Mouse (Mus musculus): ENCODE data around the gene Pop5. TPM values are rescaled to one million over a fixed set of nuclear protein-coding genes. Genes with fewer than 3 reads are reported as not detected.

Pop5 gene
- polyA plus RNA-seq, 1 experiment from 2014 or later = 68.1 TPM

DNA sequence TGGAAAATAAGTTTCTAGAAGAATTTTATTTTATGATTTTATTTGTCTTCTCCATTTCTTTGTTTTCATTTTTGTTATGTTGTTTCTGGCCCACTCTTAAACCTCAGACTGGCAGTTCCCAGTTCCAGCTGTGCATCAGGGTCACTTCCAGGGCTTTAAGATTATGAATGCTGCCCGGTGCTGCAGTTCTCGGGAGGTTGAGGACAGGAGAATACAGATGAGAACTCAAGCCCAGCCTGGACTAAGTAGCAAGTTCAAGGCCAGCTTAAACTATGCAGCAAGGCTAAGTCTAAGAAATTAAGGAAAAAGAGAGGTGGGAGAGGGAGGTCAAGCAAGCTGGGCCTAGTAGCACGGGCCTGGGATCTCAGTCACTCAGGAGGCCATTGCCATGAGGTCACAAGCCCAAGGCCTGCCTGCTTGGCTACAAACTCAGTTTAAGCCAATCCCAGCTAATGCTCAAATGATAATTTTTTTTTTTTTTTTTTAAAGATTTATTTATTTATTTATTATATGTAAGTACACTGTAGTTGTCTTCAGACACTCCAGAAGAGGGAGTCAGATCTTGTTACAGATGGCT lies 31.9 kb downstream of the Pop5 start:
- Histone ChIP-seq H3K9me3 (replicated peaks; ENCODE audit: control insufficient read depth, low read length) (no peaks in the 10 kb centered on the region), H3K4me3 (ENCODE audit: low read depth, low read length) (peak overlapping the region; percentile 96), H3K36me3 (ENCODE audit: control insufficient read depth, insufficient read depth) (peaks cover 11% of the 10 kb centered on the region), H3K9ac (ENCODE audit: low read depth, low read length) (peak overlapping the region; percentile 68), H3K27ac (ENCODE audit: low read length) (peak overlapping the region; percentile 99), H3K4me2 (ENCODE audit: low read depth, low read length) (peak overlapping the region; percentile 74), H3K27me3 (ENCODE audit: control insufficient read depth, insufficient read depth, low read depth, low read length) (no peaks in the 10 kb centered on the region), H3K4me1 (ENCODE audit: control insufficient read depth, low read depth, low read length) (peaks cover 72% of the 10 kb centered on the region)
- ATAC-seq (ENCODE audit: low read depth) = no peak
- WGBS (ENCODE audit: insufficient replicate concordance) = 23% methylated on average over 3 of the region's 3 CpGs

DNA sequence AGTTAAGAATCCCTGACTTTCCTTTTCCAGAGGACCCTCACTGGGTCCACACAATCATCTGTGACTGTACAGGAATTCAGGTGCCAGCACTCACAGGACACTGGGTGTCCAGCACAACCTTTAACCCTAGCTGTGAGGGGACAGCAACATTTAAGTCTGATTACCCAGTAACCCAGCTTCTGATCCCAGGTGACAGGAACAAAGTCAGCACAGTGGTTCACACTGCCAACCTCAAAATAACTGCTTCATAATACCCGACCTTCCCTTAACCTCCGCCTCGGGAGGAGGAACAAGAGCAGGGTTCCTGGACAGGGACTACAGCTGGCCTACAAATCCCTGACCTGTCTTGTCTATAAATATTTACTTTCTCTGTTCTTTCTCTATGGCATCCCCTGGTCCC lies 32.6 kb downstream of the Pop5 start:
- peak overlapping the region; percentile 74 for H3K4me2 ChIP-seq (ENCODE audit: low read depth, low read length)

DNA sequence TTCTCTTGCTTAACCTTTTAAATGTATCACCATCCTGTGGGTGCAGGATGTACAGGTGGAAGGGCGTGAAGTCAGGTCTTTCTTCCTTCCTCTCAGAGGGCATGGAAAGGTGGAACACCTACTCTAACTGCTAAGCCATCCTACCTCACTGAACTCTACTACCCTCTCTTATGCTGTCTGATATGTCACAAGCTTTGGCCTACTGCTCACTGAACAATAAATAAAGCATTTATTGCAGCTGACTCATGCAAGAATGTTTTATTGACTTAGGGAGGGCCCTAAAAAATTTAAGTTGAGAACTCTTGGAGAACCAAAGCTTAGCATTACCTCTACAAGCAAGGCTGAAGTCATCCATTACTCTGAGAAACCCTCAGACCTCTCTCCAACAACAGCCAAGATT lies 34.3 kb downstream of the Pop5 start:
- Histone ChIP-seq H3K4me2 (ENCODE audit: low read depth, low read length) (peak overlapping the region; percentile 74), H3K27me3 (ENCODE audit: control insufficient read depth, insufficient read depth, low read depth, low read length) (no peaks in the 10 kb centered on the region), H3K36me3 (ENCODE audit: control insufficient read depth, insufficient read depth) (peaks cover 4% of the 10 kb centered on the region; the same call in 1 of the 2 replicates), H3K27ac (ENCODE audit: low read length) (peak overlapping the region; percentile 99), H3K9me3 (replicated peaks; ENCODE audit: control insufficient read depth, low read length) (no peaks in the 10 kb centered on the region), H3K4me3 (ENCODE audit: low read depth, low read length) (peak overlapping the region; percentile 96), H3K4me1 (ENCODE audit: control insufficient read depth, low read depth, low read length) (peaks cover 69% of the 10 kb centered on the region), H3K9ac (ENCODE audit: low read depth, low read length) (peak overlapping the region; percentile 60)
- 81% methylated on average over 1 of the region's 1 CpGs for WGBS (ENCODE audit: insufficient replicate concordance)
- no peak for ATAC-seq (ENCODE audit: low read depth)

More for the DNA sequence above, 32.6 kb downstream of the Pop5 start:
- ATAC-seq (ENCODE audit: low read depth) = no peak
- Histone ChIP-seq H3K36me3 (ENCODE audit: control insufficient read depth, insufficient read depth) (peaks cover 6% of the 10 kb centered on the region; the same call in 1 of the 2 replicates), H3K4me1 (ENCODE audit: control insufficient read depth, low read depth, low read length) (peaks cover 69% of the 10 kb centered on the region), H3K27me3 (ENCODE audit: control insufficient read depth, insufficient read depth, low read depth, low read length) (no peaks in the 10 kb centered on the region), H3K27ac (ENCODE audit: low read length) (peak overlapping the region; percentile 99), H3K4me3 (ENCODE audit: low read depth, low read length) (peak overlapping the region; percentile 96), H3K9me3 (replicated peaks; ENCODE audit: control insufficient read depth, low read length) (no peaks in the 10 kb centered on the region), H3K9ac (ENCODE audit: low read depth, low read length) (peak overlapping the region; percentile 60)
- 29% methylated on average over 3 of the region's 3 CpGs for WGBS (ENCODE audit: insufficient replicate concordance)

DNA sequence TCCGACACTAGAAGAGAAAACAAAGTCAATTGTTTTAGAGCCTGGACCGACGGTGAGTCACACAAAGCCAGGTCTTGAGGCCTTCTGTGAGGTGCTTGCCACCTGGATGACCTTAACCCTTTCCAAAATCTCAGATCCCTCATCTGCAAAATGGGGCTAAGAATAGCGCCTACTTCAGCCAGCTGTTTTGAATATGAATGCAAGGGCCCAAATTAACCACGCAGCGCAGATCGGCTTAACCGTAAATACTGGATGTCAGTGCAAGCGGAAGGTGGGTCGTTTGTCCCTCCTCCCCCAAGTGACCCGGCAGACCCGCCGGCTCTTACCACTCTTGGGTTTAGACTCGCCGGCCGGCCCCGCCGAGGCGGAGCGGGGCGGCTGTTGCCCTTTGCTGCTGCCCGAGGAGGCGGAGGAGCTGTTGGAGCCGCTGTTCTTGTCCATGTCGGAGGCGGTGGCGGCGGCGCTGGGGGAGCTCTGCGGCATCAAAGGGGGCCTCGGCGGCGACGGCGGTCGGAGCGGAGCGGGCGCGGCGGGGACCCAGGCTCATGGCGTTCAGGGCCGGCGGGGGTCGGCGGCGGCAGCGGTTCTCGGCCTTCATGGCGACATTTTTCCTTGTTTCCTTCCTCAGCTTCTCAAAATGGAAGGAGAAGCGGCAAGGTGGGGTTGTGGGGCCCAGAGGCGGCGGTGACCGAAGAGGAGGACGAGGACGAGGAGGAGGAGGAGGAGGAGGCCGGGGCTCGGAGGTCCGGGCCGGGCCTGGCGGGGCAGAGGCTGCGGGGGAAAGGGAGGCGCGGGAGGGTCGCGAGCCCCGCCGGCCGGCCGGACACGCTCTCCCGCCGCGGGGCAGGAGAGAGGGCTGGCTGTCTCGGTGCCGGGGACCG lies 36.5 kb downstream of the Pop5 start:
- peak; percentile 55 for ATAC-seq (ENCODE audit: low read depth)
- H3K9ac ChIP-seq (ENCODE audit: low read depth, low read length) = peak overlapping the region; percentile 98
- peaks cover 50% of the 10 kb centered on the region for H3K4me1 ChIP-seq (ENCODE audit: control insufficient read depth, low read depth, low read length)

DNA sequence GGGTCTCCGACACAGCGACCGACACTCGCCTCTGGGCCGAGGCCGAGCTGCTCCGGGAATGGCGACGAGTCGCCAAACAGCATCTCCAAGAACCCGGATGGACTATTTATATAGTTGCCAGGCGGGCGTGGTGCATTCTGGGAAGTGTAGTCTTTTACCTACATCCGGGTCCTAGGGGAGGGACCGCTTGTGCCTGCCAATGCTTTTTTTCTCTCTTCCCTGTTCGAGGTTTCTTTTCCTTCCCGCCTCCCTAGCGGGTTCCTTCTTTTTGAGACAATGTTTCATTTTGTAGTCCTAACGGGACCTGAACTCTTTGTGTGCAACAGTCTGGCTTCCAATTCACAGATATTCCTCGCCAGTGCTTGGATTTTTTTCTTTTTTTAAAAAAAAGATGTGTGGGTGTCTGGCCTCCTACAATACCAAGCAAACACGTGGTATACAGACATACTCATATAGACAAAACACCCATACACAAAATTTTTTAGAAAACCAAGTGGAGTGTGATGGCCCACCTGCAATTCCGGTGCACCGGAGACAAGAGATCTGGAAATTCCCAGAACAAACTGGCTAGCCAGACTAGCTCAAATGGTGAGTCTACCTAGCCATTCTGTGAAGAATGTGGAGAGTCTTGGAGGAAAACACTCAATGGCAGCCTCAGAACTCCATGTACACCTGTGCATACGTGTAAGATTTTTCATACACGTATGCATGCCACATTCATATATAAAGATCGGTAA lies 37.3 kb downstream of the Pop5 start, which contains the start of gene Rnf10:
Gene Rnf10 (minus strand): TSS at position 87 of the 737 bp plus-strand sequence.
- Histone ChIP-seq H3K27ac (ENCODE audit: low read length) (peak within 1 kb of the TSS; percentile 89), H3K9me3 (replicated peaks; ENCODE audit: control insufficient read depth, low read length) (no peaks in the 10 kb centered on the region), H3K27me3 (ENCODE audit: control insufficient read depth, insufficient read depth, low read depth, low read length) (no peaks in the 10 kb centered on the region), H3K4me2 (ENCODE audit: low read depth, low read length) (peak within 1 kb of the TSS; percentile 79), H3K4me1 (ENCODE audit: control insufficient read depth, low read depth, low read length) (peaks cover 46% of the 10 kb centered on the region), H3K9ac (ENCODE audit: low read depth, low read length) (peak within 1 kb of the TSS; percentile 98), H3K4me3 (ENCODE audit: low read depth, low read length) (peak within 1 kb of the TSS; percentile 96), H3K36me3 (ENCODE audit: control insufficient read depth, insufficient read depth) (0 out of 2 replicates have a peak, but pooled peaks cover 3% of the 10 kb centered on the region)
- ATAC-seq (ENCODE audit: low read depth) = peak; percentile 86
- WGBS (ENCODE audit: insufficient replicate concordance) = 14% methylated on average over 26 of the region's 26 CpGs

More for the DNA sequence above, 36.5 kb downstream of the Pop5 start:
- Histone ChIP-seq H3K27me3 (ENCODE audit: control insufficient read depth, insufficient read depth, low read depth, low read length) (no peaks in the 10 kb centered on the region), H3K9me3 (replicated peaks; ENCODE audit: control insufficient read depth, low read length) (no peaks in the 10 kb centered on the region), H3K4me3 (ENCODE audit: low read depth, low read length) (peak overlapping the region; percentile 96), H3K36me3 (ENCODE audit: control insufficient read depth, insufficient read depth) (0 out of 2 replicates have a peak, but pooled peaks cover 3% of the 10 kb centered on the region), H3K4me2 (ENCODE audit: low read depth, low read length) (peak overlapping the region; percentile 74), H3K27ac (ENCODE audit: low read length) (peak overlapping the region; percentile 89)
- under 1% methylated on average over 76 of the region's 77 CpGs for WGBS (ENCODE audit: insufficient replicate concordance)

DNA sequence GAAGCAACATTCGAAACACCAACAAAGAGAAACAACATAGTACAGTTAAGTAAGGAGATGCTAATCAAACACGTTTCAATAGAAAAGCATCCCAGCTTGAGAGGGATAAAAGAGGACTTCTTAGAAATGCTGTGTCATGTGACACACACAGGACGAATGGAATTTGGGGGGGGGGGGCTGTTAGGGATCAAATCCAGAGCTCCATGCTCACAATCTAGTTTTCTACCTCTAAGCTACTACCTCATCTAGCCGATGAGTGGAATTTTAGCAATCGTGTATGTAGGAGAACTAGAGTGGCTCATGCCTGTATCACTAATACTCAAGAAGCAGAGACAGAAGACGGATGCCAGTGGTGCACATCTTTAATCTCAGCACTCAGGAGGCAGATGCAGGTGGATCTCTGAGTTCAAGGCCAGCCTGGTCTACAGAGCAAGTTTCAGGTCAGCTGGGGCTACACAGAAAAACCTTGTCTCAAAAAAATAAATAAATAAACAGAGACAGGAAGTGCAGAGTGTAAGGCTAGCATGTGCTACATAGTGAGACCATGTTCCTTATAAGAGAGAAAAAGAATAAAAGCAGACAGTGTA lies 38.0 kb downstream of the Pop5 start:
- 0 out of 2 replicates have a peak, but pooled peaks cover 3% of the 10 kb centered on the region for H3K36me3 ChIP-seq (ENCODE audit: control insufficient read depth, insufficient read depth)
- H3K27me3 ChIP-seq (ENCODE audit: control insufficient read depth, insufficient read depth, low read depth, low read length) = no peaks in the 10 kb centered on the region
- no peak for ATAC-seq (ENCODE audit: low read depth)
- H3K4me1 ChIP-seq (ENCODE audit: control insufficient read depth, low read depth, low read length) = peaks cover 46% of the 10 kb centered on the region
- H3K4me2 ChIP-seq (ENCODE audit: low read depth, low read length) = peak overlapping the region; percentile 79
- WGBS (ENCODE audit: insufficient replicate concordance) = 69% methylated on average over 6 of the region's 6 CpGs
- no peak overlapping the region for H3K9ac ChIP-seq (ENCODE audit: low read depth, low read length)
- H3K4me3 ChIP-seq (ENCODE audit: low read depth, low read length) = no peak overlapping the region
- no peaks in the 10 kb centered on the region for H3K9me3 ChIP-seq (replicated peaks; ENCODE audit: control insufficient read depth, low read length)
- peak overlapping the region; percentile 6; the same call in 1 of the 2 replicates for H3K27ac ChIP-seq (ENCODE audit: low read length)

DNA sequence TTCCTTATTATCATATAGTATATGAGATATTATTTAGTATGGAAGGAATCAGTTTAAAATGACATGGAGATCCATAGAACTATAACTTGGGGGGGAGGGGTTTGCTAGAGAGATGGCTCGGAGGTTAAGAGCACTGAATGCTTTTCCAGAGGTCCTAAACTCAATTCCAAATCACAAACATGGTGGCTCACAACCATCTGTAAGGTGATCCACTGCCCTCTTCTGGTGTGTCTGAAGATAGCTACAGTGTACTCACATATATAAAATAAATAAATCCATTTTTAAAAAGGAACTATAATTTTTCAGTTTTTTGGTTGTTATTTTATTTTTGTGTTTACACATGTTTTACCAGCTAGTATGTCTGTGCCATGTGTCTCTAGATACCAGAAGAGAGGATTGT lies 38.7 kb downstream of the Pop5 start:
- H3K4me1 ChIP-seq (ENCODE audit: control insufficient read depth, low read depth, low read length) = peaks cover 42% of the 10 kb centered on the region
- no peaks in the 10 kb centered on the region for H3K27me3 ChIP-seq (ENCODE audit: control insufficient read depth, insufficient read depth, low read depth, low read length)
- H3K9ac ChIP-seq (ENCODE audit: low read depth, low read length) = no peak overlapping the region
- no peak overlapping the region for H3K4me3 ChIP-seq (ENCODE audit: low read depth, low read length)
- ATAC-seq (ENCODE audit: low read depth) = no peak
- H3K9me3 ChIP-seq (replicated peaks; ENCODE audit: control insufficient read depth, low read length) = no peaks in the 10 kb centered on the region
- no peaks in the 10 kb centered on the region for H3K36me3 ChIP-seq (ENCODE audit: control insufficient read depth, insufficient read depth)
- H3K4me2 ChIP-seq (ENCODE audit: low read depth, low read length) = no peak overlapping the region
- WGBS (ENCODE audit: insufficient replicate concordance) = 64% methylated on average over 1 of the region's 1 CpGs
- no peak overlapping the region for H3K27ac ChIP-seq (ENCODE audit: low read length)

DNA sequence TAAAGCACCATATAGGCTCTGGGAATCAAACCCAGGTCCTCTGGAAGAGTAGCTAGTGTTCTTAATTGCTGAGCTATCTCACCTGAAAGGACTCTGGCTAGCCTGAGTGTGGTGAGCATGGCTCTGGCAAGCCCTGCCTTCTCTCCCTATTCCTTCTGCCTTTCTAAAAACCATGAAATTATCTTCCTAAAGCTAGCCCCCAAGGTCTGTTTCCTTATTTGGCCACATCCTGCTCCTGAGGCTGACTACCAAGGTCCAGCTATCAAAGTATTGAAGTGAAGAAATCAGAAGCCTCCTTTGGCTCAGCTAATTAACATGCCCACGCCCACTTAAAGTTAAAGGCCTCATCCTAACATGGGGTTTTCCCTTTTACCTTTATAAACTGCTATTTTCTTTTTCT lies 39.1 kb downstream of the Pop5 start:
- peaks cover 38% of the 10 kb centered on the region for H3K4me1 ChIP-seq (ENCODE audit: control insufficient read depth, low read depth, low read length)
- 65% methylated on average over 1 of the region's 1 CpGs for WGBS (ENCODE audit: insufficient replicate concordance)

More for the DNA sequence above, 39.1 kb downstream of the Pop5 start:
- no peaks in the 10 kb centered on the region for H3K27me3 ChIP-seq (ENCODE audit: control insufficient read depth, insufficient read depth, low read depth, low read length)
- H3K4me3 ChIP-seq (ENCODE audit: low read depth, low read length) = no peak overlapping the region
- ATAC-seq (ENCODE audit: low read depth) = no peak
- H3K9me3 ChIP-seq (replicated peaks; ENCODE audit: control insufficient read depth, low read length) = no peaks in the 10 kb centered on the region
- no peak overlapping the region for H3K4me2 ChIP-seq (ENCODE audit: low read depth, low read length)
- no peaks in the 10 kb centered on the region for H3K36me3 ChIP-seq (ENCODE audit: control insufficient read depth, insufficient read depth)
- no peak overlapping the region for H3K27ac ChIP-seq (ENCODE audit: low read length)
- H3K9ac ChIP-seq (ENCODE audit: low read depth, low read length) = no peak overlapping the region

All from liver, embryonic 16.5 days (tissue).